Mouse (Mus musculus) forebrain, postnatal 0 days (tissue): ENCODE data around the gene Shroom1. TPM values are rescaled to one million over a fixed set of nuclear protein-coding genes. Genes with fewer than 3 reads are reported as not detected.
A peak's percentile ranks its signal among the peaks of the same experiment; 100 is the strongest.

Experiments
- ATAC-seq: fragments of 200-750 bp; cut with Nextera tagmentation; 2 replicates; pipeline ENCODE4 v1.8.0; 2017; ENCODE audit warnings: mild to moderate bottlenecking, moderate library complexity
- DNase-seq: peaks from one replicate; pipeline ENCODE4 v3.0.0-alpha.2; 2015
- H3K27ac ChIP-seq: fragments of 300-500 bp; sonication (generic); 2 replicates; pipeline ENCODE4 v1.5.1; 2014; ENCODE audit warnings: low read depth, mild to moderate bottlenecking, antibody characterized with exemption, low read length, moderate library complexity, mixed read lengths
- H3K27me3 ChIP-seq: fragments of 300-500 bp; sonication (generic); 2 replicates; pipeline ENCODE4 v1.6.1; 2014; ENCODE audit warnings: mild to moderate bottlenecking, low read length, mixed read lengths; ENCODE audit not compliant: insufficient read depth
- H3K36me3 ChIP-seq: fragments of 300-500 bp; sonication (generic); 2 replicates; pipeline ENCODE4 v1.6.1; 2014; ENCODE audit warnings: mild to moderate bottlenecking, moderate library complexity; ENCODE audit not compliant: insufficient read depth
- H3K4me1 ChIP-seq: fragments of 300-500 bp; sonication (generic); 2 replicates; pipeline ENCODE4 v1.6.1; 2014; ENCODE audit warnings: antibody characterized with exemption; ENCODE audit not compliant: insufficient read depth
- H3K4me2 ChIP-seq: fragments of 300-500 bp; sonication (generic); 2 replicates; pipeline ENCODE4 v1.6.1; 2014; ENCODE audit warnings: low read depth, mild to moderate bottlenecking, moderate library complexity
- H3K4me3 ChIP-seq: fragments of 300-500 bp; sonication (generic); 2 replicates; pipeline ENCODE4 v1.5.1; 2014; ENCODE audit warnings: low read depth, low read length, mixed read lengths
- H3K9ac ChIP-seq: fragments of 300-500 bp; sonication (generic); 2 replicates; pipeline ENCODE4 v1.6.1; 2014; ENCODE audit warnings: mild to moderate bottlenecking
- H3K9me3 ChIP-seq: fragments of 300-500 bp; sonication (generic); 2 replicates; pipeline ENCODE4 v1.6.1; 2016; ENCODE audit warnings: low read length
- CTCF ChIP-seq: sonication (generic); IDR thresholded peaks from 2 replicates; pipeline ENCODE4 v1.5.1; 2016; ENCODE audit warnings: antibody characterized with exemption, control low read depth, low read depth
- WGBS: fragments of 180-500 bp; shearing (Covaris S2); extraction: QIAGEN DNeasy Blood & Tissue Kit; methylation state at CpG from one replicate; pipeline ENCODE4 v1.1.7; 2014; 5-methylcytosine and 5-hydroxymethylcytosine counted together
- polyA plus RNA-seq: library from polyadenylated mRNA; unstranded; fragments of >200 nt; fragmentation: Nextera tagmentation; extraction: Ambion mirVana; gene quantifications from 2 replicates; pipeline ENCODE4 v1.2.1, GENCODE M21; 2015
- total RNA-seq: library from RNA; depleted of rRNA; stranded (reverse); fragments of >200 nt; gene quantifications from 2 replicates; pipeline ENCODE4 v1.2.3, GENCODE M21; 2014

Gene Shroom1
- total and polyA plus RNA-seq, 2 experiments from 2014 or later, result 2.0 to 4.9 TPM

GRCm38 (mm10) chr11:53431347-53432056 lies 25.5 kb upstream of the Shroom1 start:
- peak overlapping the region; percentile 83 for H3K27ac ChIP-seq
- peaks cover 8% of the 10 kb centered on the region; the same call in 1 of the 2 replicates for H3K36me3 ChIP-seq
- DNase-seq (no peak), ATAC-seq (peak; percentile 14)
- peak overlapping the region; percentile 74 for H3K4me2 ChIP-seq
- H3K4me1 ChIP-seq, result no peaks in the 10 kb centered on the region
- no peak for TF ChIP-seq CTCF
- H3K4me3 ChIP-seq, result peak overlapping the region; percentile 69
- peak overlapping the region; percentile 75 for H3K9ac ChIP-seq
- no peaks in the 10 kb centered on the region for H3K9me3 ChIP-seq
- no peaks in the 10 kb centered on the region for H3K27me3 ChIP-seq
- 11% methylated on average over 9 of the region's 9 CpGs for WGBS

GRCm38 (mm10) chr11:53433057-53433456 lies 23.9 kb upstream of the Shroom1 start:
- peaks cover 8% of the 10 kb centered on the region; the same call in 1 of the 2 replicates for H3K36me3 ChIP-seq
- no peak overlapping the region for H3K4me2 ChIP-seq
- H3K27me3 ChIP-seq, result no peaks in the 10 kb centered on the region
- H3K9me3 ChIP-seq, result no peaks in the 10 kb centered on the region
- no peak overlapping the region for H3K9ac ChIP-seq
- no peak for DNase-seq
- H3K27ac ChIP-seq, result no peak overlapping the region
- H3K4me3 ChIP-seq, result no peak overlapping the region
- no peak for ATAC-seq
- 71% methylated on average over 6 of the region's 6 CpGs for WGBS
- H3K4me1 ChIP-seq, result no peaks in the 10 kb centered on the region
- no peak for TF ChIP-seq CTCF

GRCm38 (mm10) chr11:53435504-53435903 lies 21.5 kb upstream of the Shroom1 start:
- no peak overlapping the region for H3K27ac ChIP-seq
- no peak for TF ChIP-seq CTCF
- ATAC-seq, result no peak

GRCm38 (mm10) chr11:53436338-53436737 lies 20.7 kb upstream of the Shroom1 start:
- 93% methylated on average over 6 of the region's 6 CpGs for WGBS
- Histone ChIP-seq H3K27me3 (no peaks in the 10 kb centered on the region), H3K27ac (no peak overlapping the region), H3K9ac (no peak overlapping the region), H3K9me3 (no peaks in the 10 kb centered on the region), H3K4me1 (no peaks in the 10 kb centered on the region), H3K4me3 (no peak overlapping the region), H3K36me3 (no peaks in the 10 kb centered on the region), H3K4me2 (no peak overlapping the region)
- ATAC-seq (no peak), DNase-seq (no peak)
- no peak for TF ChIP-seq CTCF

More at GRCm38 (mm10) chr11:53435504-53435903, 21.5 kb upstream of the Shroom1 start:
- WGBS, result 87% methylated on average over 8 of the region's 8 CpGs
- no peaks in the 10 kb centered on the region for H3K4me1 ChIP-seq
- no peaks in the 10 kb centered on the region for H3K9me3 ChIP-seq
- H3K36me3 ChIP-seq, result no peaks in the 10 kb centered on the region
- no peak overlapping the region for H3K9ac ChIP-seq
- DNase-seq, result no peak
- no peak overlapping the region for H3K4me2 ChIP-seq
- no peaks in the 10 kb centered on the region for H3K27me3 ChIP-seq
- no peak overlapping the region for H3K4me3 ChIP-seq

GRCm38 (mm10) chr11:53441921-53442320 lies 15.1 kb upstream of the Shroom1 start:
- H3K9me3 ChIP-seq, result no peaks in the 10 kb centered on the region
- no peak for TF ChIP-seq CTCF
- ATAC-seq (no peak), DNase-seq (no peak)
- H3K27ac ChIP-seq, result no peak overlapping the region
- no peaks in the 10 kb centered on the region for H3K27me3 ChIP-seq
- H3K4me3 ChIP-seq, result no peak overlapping the region
- H3K9ac ChIP-seq, result no peak overlapping the region
- no peaks in the 10 kb centered on the region for H3K36me3 ChIP-seq
- H3K4me2 ChIP-seq, result no peak overlapping the region
- WGBS, result 58% methylated on average over 12 of the region's 12 CpGs
- no peaks in the 10 kb centered on the region for H3K4me1 ChIP-seq

- ATAC-seq (no peak), DNase-seq (no peak)
- H3K9ac ChIP-seq, result no peak overlapping the region
- H3K4me3 ChIP-seq, result no peak overlapping the region
- WGBS, result 38% methylated on average over 6 of the region's 6 CpGs
- H3K27ac ChIP-seq, result no peak overlapping the region
- no peaks in the 10 kb centered on the region for H3K9me3 ChIP-seq
- H3K27me3 ChIP-seq, result no peaks in the 10 kb centered on the region
- H3K4me2 ChIP-seq, result no peak overlapping the region
- no peaks in the 10 kb centered on the region for H3K4me1 ChIP-seq
- H3K36me3 ChIP-seq, result no peaks in the 10 kb centered on the region
- TF ChIP-seq CTCF, result peak; percentile 59
Observed at GRCm38 (mm10) chr11:53443861-53444260, 13.1 kb upstream of the Shroom1 start.

GRCm38 (mm10) chr11:53445562-53445961 lies 11.4 kb upstream of the Shroom1 start:
- no peaks in the 10 kb centered on the region for H3K4me1 ChIP-seq

More at GRCm38 (mm10) chr11:53445562-53445961, 11.4 kb upstream of the Shroom1 start:
- no peak for TF ChIP-seq CTCF
- H3K4me2 ChIP-seq, result no peak overlapping the region
- H3K36me3 ChIP-seq, result no peaks in the 10 kb centered on the region
- H3K9ac ChIP-seq, result no peak overlapping the region
- H3K4me3 ChIP-seq, result no peak overlapping the region
- no peaks in the 10 kb centered on the region for H3K27me3 ChIP-seq
- WGBS, result 60% methylated on average over 13 of the region's 13 CpGs
- no peaks in the 10 kb centered on the region for H3K9me3 ChIP-seq
- no peak for DNase-seq
- H3K27ac ChIP-seq, result no peak overlapping the region
- ATAC-seq, result no peak
